Mouse (Mus musculus): ENCODE measurements around the gene Dspp. TPM values are rescaled to one million over a fixed set of nuclear protein-coding genes. Genes with fewer than 3 reads are reported as not detected.

Dspp gene
- total RNA-seq, 2 experiments from 2014 or later, result 0.16 TPM; not detected in 1

DNA sequence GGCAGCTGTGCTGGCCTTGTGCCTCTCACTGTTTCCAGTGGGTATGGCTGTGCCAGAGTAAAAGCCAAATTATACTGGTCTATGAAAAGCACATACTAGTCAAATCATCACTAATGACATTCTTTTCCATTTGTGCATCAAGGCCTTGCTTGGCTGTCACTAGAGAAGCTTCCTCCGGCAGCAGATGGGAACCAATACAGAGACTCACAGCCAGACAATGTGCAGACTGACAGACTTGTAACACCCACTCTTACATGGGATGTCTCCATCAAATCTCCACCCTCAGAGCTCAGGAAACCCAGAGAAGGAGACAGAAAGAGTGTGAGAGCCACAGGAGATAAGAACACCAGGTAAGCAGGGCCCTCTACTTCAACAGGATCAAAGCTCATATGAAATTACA lies 24.6 kb downstream of the Dspp start:
- no peak for DNase-seq (ENCODE audit: low spot score in 2 of 2)

DNA sequence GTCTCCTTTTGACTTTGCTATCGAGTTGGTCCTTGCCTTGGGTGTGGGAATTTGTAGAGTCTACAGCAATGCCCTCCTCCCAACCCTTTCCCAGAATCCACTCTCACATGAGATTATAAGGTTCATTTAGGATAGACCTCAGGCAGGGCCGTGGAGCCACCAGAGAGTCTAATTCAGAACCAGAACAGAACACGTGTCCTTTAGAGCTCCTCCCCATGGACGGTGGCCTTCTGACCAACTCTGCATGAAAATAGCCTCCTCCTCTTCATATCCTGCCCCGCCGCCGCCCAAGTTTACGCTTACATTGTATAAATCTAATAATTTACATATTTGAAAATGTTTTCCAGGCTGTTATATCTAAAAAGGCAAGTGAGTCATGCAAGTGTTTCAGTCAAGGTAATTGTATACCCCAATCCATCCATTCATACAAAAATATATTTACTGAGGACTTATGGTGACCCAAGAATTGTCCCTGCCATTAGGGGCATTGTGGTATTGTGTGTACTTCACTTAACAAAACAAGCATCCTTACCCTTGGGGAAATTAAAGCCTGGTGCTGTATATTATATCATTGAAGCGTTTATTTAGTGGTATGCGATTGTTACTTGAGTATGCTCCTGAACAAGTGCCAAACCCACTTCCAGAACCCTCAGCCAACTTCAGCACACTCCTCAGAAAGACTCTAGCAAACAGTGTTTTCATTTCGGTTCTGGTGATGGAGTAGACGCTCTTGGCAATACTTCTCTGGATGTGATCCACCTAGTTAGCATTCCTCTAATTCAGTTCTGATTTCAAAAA lies 30.8 kb downstream of the Dspp start:
- no peak for DNase-seq (ENCODE audit: low spot score in 2 of 2)

DNA sequence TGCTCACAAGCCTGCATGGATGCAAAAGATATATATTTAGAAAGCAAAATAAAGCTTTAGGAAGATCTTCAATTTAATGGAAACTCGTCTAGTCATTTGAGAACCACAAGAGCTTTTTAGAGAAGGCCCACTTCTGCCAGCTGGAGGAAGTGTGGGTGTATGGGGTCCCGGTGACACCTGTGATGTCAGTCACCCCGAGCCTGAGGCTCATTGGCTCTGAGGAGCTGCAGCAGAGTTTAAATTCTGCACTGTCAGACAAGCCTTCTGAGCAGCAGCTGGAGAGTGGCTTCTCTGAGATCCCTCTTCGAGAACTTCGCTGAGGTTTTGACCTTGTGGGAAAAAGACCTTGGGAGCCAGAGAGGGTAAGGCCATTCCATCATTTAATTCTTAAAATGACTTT lies 31.8 kb downstream of the Dspp start, which contains the start of gene Dmp1:
Gene Dmp1, plus strand, starts transcription at position 263 of the 400 bp plus-strand sequence.
- DNase-seq (ENCODE audit: low spot score in 2 of 2), result no peak

DNA sequence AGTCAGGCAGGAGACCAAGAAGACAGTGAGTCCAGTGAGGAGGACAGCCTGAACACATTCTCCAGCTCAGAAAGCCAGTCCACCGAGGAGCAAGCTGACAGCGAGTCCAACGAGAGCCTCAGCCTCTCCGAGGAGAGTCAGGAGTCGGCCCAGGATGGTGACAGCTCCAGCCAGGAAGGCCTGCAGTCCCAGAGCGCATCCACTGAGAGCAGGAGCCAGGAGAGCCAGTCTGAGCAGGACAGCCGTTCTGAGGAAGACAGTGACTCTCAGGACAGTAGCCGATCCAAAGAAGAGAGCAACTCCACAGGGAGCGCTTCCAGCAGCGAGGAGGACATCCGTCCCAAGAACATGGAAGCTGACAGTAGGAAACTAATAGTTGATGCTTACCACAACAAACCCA lies 42.0 kb downstream of the Dspp start:
- no peak for DNase-seq (ENCODE audit: low spot score in 2 of 2)

DNA sequence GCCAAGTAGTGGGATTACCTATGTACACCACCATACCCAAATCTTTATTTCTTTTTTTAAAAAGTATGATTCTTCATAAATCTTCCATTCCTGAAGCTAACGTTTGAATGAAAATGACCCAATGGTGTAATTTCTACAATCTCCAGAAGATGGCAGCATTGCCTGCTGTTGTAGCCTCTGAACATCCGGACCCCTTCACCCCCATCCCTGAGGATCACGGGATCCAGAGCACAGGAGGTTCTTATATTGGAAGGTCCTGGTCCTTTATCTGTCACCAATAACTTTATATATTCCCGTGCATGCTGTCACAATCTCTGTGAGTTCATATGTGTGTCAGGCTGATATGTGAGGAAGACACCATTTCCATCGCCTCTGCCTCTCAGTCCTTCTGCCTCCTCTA lies 48.4 kb downstream of the Dspp start:
- DNase-seq (ENCODE audit: low spot score in 2 of 2), result peak; percentile 21 to 54

DNA sequence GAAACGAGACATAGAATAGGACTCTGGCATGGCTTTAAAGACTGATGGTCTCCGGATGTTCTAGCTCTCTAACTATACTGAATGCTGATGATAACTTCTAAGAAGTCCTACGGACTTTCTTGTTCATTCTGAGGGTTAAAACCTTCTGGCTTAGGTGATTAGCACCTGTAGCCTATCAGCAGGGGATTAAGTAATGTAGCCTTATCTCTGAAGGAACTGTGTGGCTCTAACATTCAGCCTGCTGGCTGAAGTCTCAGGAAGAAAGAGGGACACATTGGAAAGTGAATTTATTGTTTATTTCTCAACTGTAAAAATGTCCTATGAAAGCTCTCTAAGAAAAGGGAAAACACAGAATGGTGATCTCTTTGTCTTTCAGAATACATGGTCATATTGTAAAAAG lies 53.8 kb downstream of the Dspp start:
- no peak for DNase-seq (ENCODE audit: low spot score in 2 of 2)

DNA sequence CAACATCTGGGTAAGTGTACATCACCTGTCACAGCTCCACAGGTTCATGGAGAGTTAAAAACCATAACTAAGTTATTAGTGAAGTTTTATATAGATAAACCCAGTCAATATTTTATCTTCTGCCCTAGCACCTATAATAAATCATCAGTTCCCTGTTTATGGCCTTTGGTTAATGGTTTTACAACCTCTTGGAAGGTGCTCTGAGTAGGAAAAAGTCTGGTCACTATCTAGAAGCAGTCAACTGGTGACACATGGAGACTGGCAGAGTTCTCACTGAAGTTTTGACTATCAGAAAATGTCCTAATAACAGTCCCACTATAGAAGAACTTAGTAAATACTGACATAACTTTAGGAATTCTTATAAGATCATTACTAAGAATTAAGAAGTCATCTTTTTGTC lies 54.2 kb downstream of the Dspp start:
- DNase-seq (ENCODE audit: low spot score in 2 of 2), result no peak

DNA sequence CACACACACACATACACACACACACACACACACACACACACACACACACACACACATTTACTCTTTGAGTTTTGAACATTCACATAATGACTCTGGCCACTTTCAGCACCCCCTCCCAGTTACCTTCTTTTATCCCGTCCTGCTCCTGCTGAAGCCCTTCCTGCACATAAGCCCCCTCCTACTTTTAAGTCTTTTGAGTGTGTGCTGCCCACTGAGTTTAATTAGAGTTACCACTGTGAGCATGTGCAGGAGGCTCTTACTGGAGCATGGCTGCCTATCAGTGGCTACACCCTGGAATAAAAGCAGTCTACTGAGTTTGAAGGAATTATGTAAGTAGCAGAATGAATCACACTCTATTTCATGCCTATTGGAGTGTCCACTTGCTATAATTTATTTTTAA lies 58.0 kb downstream of the Dspp start:
- no peak for DNase-seq (ENCODE audit: low spot score in 2 of 2)

Other genes starting within 250 kb of the Dspp start
- gene Hsd17b13, start 193.3 kb upstream of the Dspp start, total RNA-seq (2021), result under 1 TPM; 0.30 to 0.44 TPM
- gene Hsd17b11, start 148.8 kb upstream of the Dspp start, total RNA-seq (2021), result 10 to 100 TPM; 49.0 to 52.9 TPM
- gene Nudt9, start 124.4 kb upstream of the Dspp start, total RNA-seq (2021), result 10 to 100 TPM; 60.5 to 62.1 TPM
- gene Gm17660, start 93.1 kb upstream of the Dspp start, total RNA-seq (2021), result not detected
- gene Sparcl1, start 57.0 kb upstream of the Dspp start, total RNA-seq (2021), result 1,000 to 10,000 TPM; 1,509 to 1,567 TPM
- gene Dmp1, start 31.9 kb downstream of the Dspp start, total RNA-seq (2021), result 1 to 10 TPM; 6.7 to 7.2 TPM
- gene Ibsp, start 128.5 kb downstream of the Dspp start, total RNA-seq (2021), result under 1 TPM; 0.16 to 0.35 TPM
- not detected for gene Mepe, start 154.6 kb downstream of the Dspp start, total RNA-seq (2021)

Data from left cerebral cortex, adult 18-20 months (tissue).